Mouse (Mus musculus) small intestine, adult 2 months (tissue): ENCODE data around the gene Pgm2l1.

ENCODE experiments used
- CTCF ChIP-seq: fragments of 200-500 bp; IDR thresholded peaks from 2 replicates; pipeline ENCODE4 v1.5.1; 2012; ENCODE audit warnings: low read depth, mild to moderate bottlenecking, control low read depth, inconsistent platforms, low read length, moderate library complexity, mixed read lengths; ENCODE audit not compliant: insufficient replicate concordance, insufficient read length; ENCODE audit errors: extremely low read depth
- POLR2A ChIP-seq: fragments of 200-500 bp; IDR thresholded peaks from 2 replicates; pipeline ENCODE4 v1.6.1; 2012; ENCODE audit warnings: low read depth, mild to moderate bottlenecking, control low read depth, inconsistent platforms, low read length, moderate library complexity

DNA sequence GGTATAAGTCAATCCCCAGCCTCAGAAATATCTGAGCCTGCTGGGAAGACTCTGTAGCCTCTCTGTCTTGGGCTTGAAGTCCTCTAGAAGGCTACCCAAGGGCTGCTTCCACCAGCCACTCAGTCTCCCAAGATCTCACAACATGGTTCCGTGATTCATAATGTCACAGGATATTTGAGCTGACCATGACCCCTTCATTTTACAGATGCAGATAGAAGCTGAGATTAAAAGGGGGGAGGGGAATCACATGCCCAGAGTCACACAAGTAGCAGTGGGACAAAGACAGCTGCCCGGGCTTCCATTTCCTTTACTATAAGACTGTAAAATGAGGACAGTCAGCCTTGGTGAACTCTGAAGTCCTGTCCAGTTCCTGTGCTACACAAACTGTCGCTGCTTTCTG lies 45.6 kb upstream of the Pgm2l1 start:
- TF ChIP-seq POLR2A (no peak), CTCF (no peak)
